Mouse (Mus musculus): ENCODE measurements around the gene Gm10234.

- no peak for TF ChIP-seq CTCF (IDR thresholded peaks at IDR 0.05)
- no peak for TF ChIP-seq POLR2A (IDR thresholded peaks at IDR 0.05; ENCODE audit: insufficient read depth, low read depth, low read length)
- TF ChIP-seq EP300 (IDR thresholded peaks at IDR 0.05; ENCODE audit: insufficient read depth, low read depth, low read length): no peak
Observed at GRCm38 (mm10) chr6:95360084-95360483, 38.2 kb downstream of the Gm10234 start.
